Mouse (Mus musculus): Measurements from ENCODE around the gene Pcyt1a.

- no peak for TF ChIP-seq POLR2A (IDR thresholded peaks at IDR 0.05; ENCODE audit: low read depth, low read length)
- no peak for TF ChIP-seq CTCF (IDR thresholded peaks at IDR 0.05; ENCODE audit: extremely low read depth, insufficient read length, insufficient replicate concordance, low read depth, low read length)
Measured at GRCm38 (mm10) chr16:32516006-32516962, 85.6 kb downstream of the Pcyt1a start.

Data from small intestine, adult 2 months (tissue).